Mouse (Mus musculus) embryonic facial prominence, embryonic 14.5 days (tissue): ENCODE results near the gene Gemin2. TPM values are rescaled to one million over a fixed set of nuclear protein-coding genes. Genes with fewer than 3 reads are reported as not detected.
A peak's percentile ranks its signal among the peaks of the same experiment; 100 is the strongest.
"Not testable (repeated sequence)": the region's sequence is repeated elsewhere in the genome, so short reads cannot be mapped to it uniquely, and the experiment has no call there.

Experiments used
- ATAC-seq: fragments of 200-750 bp; cut with Nextera tagmentation; 2 replicates; pipeline ENCODE4 v1.8.0; 2017; ENCODE audit warnings: low read depth, moderate number of reproducible peaks, moderate TSS enrichment
- DNase-seq: peaks from one replicate; pipeline ENCODE4 v3.0.0-alpha.2; 2015; ENCODE audit warnings: low spot score
- H3K27ac ChIP-seq: fragments of 300-500 bp; sonication (generic); replicated peaks from 2 replicates; pipeline ENCODE4 v1.5.1; 2014; ENCODE audit warnings: low read depth, mild to moderate bottlenecking, low read length, moderate library complexity
- H3K27me3 ChIP-seq: fragments of 300-500 bp; sonication (generic); replicated peaks from 2 replicates; pipeline ENCODE4 v1.6.1; 2014; ENCODE audit warnings: low read length; ENCODE audit not compliant: control insufficient read depth, insufficient read depth
- H3K36me3 ChIP-seq: fragments of 300-500 bp; sonication (generic); 2 replicates; pipeline ENCODE4 v1.6.1; 2014; ENCODE audit warnings: low read length, mixed read lengths; ENCODE audit not compliant: control insufficient read depth, insufficient read depth
- H3K4me1 ChIP-seq: fragments of 300-500 bp; sonication (generic); 2 replicates; pipeline ENCODE4 v1.6.1; 2014; ENCODE audit warnings: antibody characterized with exemption, low read length; ENCODE audit not compliant: control insufficient read depth, insufficient read depth
- H3K4me2 ChIP-seq: fragments of 300-500 bp; sonication (generic); 2 replicates; pipeline ENCODE4 v1.6.1; 2014; ENCODE audit warnings: low read depth, mild to moderate bottlenecking, low read length, moderate library complexity, mixed read lengths
- H3K4me3 ChIP-seq: fragments of 300-500 bp; sonication (generic); 2 replicates; pipeline ENCODE4 v1.5.1; 2014; ENCODE audit warnings: low read depth, mild to moderate bottlenecking, low read length
- H3K9ac ChIP-seq: fragments of 300-500 bp; sonication (generic); 2 replicates; pipeline ENCODE4 v1.6.1; 2014; ENCODE audit warnings: low read depth, mild to moderate bottlenecking, low read length, moderate library complexity, mixed read lengths
- H3K9me3 ChIP-seq: fragments of 300-500 bp; sonication (generic); 2 replicates; pipeline ENCODE4 v1.6.1; 2016; ENCODE audit warnings: low read length; ENCODE audit not compliant: control insufficient read depth
- WGBS: fragments of 180-500 bp; shearing (Covaris S2); extraction: QIAGEN DNeasy Blood & Tissue Kit; methylation state at CpG from one replicate; pipeline ENCODE4 v1.1.7; 2014; 5-methylcytosine and 5-hydroxymethylcytosine counted together
- polyA plus RNA-seq: library from polyadenylated mRNA; unstranded; fragments of >200 nt; fragmentation: Nextera tagmentation; extraction: Ambion mirVana; gene quantifications from 2 replicates; pipeline ENCODE4 v1.2.1, GENCODE M21; 2014

Gene Gemin2
- 13.3 and 16.3 TPM in 2 replicates for polyA plus RNA-seq

DNA sequence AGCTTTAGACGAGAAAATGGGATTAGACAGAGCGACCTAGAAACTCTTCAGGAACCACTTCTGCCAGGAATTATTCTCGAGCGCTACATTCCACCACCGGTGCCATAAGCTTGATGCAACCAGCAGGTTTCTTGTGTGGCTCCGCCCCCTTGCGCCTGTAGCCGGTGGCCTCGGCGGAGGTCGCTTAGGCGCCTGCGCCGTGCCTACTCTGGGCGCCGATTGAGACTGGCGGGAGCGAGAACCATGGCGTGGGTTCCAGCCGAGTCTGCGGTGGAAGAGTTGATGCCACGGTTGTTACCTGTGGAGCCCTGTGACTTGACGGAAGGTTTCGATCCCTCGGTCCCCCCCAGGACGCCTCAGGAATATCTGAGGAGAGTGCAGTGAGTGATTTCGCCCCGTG lies at the start of gene Gemin2:
Gemin2 (plus strand) TSS at position 160 of the 400 bp plus-strand sequence.
- ATAC-seq, result peak; percentile 81
- H3K36me3 ChIP-seq, result peaks cover 15% of the 10 kb centered on the region
- peak within 1 kb of the TSS; percentile 82 for H3K27ac ChIP-seq
- H3K9ac ChIP-seq, result peak within 1 kb of the TSS; percentile 61
- H3K4me3 ChIP-seq, result peak within 1 kb of the TSS; percentile 70
- peaks cover 22% of the 10 kb centered on the region for H3K4me1 ChIP-seq
- WGBS, result under 1% methylated on average over 27 of the region's 28 CpGs
- no peaks in the 10 kb centered on the region for H3K27me3 ChIP-seq
- no peaks in the 10 kb centered on the region for H3K9me3 ChIP-seq
- DNase-seq, result peak; percentile 97
- H3K4me2 ChIP-seq, result peak within 1 kb of the TSS; percentile 72

DNA sequence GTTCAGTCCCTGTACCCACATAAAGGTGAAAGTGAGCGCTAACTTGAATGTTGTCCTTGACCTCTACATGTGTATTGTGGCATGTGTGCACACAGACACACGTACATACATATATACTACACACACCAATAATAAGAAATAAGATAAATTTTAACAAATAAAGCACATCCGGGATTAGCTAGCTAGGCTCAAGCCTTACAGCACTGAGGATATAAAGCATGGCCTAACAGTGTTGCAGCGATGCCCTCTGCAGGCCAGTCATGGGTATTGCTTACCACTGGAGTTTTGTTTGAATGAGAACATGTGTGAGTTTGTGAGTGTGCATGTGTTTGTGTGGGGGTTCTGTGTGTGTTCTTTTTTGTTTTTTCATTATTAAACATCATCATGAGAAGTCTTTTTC lies 48.6 kb upstream of the Gemin2 start:
- ATAC-seq, result no peak
- DNase-seq, result no peak

DNA sequence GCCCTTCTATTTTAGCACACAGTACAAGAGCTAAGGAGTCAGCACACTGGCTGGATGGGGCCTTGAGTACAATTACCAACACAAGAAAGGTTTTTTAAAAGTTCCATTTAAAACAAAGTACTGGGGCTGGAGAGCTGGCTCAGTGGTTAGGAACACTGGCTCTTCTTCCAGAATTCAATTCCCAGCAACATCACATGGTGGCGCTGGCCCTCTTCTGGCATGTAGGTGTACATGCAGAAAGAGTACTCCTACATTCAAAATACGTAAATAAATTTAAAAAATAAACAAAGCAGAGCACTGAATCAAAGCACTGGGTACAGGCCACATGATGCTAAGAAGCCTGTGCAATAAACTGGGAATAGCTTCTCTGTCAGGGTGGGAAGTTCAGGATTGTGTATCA lies 36.2 kb upstream of the Gemin2 start:
- peaks cover 74% of the 10 kb centered on the region for H3K36me3 ChIP-seq
- no peak overlapping the region for H3K27ac ChIP-seq
- H3K4me2 ChIP-seq, result no peak overlapping the region
- no peaks in the 10 kb centered on the region for H3K4me1 ChIP-seq
- 80% methylated on average over 2 of the region's 2 CpGs for WGBS
- DNase-seq (no peak), ATAC-seq (no peak)
- H3K27me3 ChIP-seq, result no peaks in the 10 kb centered on the region
- H3K4me3 ChIP-seq, result no peak overlapping the region
- H3K9me3 ChIP-seq, result no peaks in the 10 kb centered on the region
- H3K9ac ChIP-seq, result no peak overlapping the region

More for the DNA sequence above, 48.6 kb upstream of the Gemin2 start:
- no peak overlapping the region for H3K9ac ChIP-seq
- H3K27me3 ChIP-seq, result no peaks in the 10 kb centered on the region
- H3K36me3 ChIP-seq, result peaks cover 79% of the 10 kb centered on the region
- 70% methylated on average over 4 of the region's 4 CpGs for WGBS
- H3K27ac ChIP-seq, result no peak overlapping the region
- H3K4me3 ChIP-seq, result no peak overlapping the region
- H3K4me1 ChIP-seq, result no peaks in the 10 kb centered on the region
- H3K9me3 ChIP-seq, result no peaks in the 10 kb centered on the region
- H3K4me2 ChIP-seq, result no peak overlapping the region

DNA sequence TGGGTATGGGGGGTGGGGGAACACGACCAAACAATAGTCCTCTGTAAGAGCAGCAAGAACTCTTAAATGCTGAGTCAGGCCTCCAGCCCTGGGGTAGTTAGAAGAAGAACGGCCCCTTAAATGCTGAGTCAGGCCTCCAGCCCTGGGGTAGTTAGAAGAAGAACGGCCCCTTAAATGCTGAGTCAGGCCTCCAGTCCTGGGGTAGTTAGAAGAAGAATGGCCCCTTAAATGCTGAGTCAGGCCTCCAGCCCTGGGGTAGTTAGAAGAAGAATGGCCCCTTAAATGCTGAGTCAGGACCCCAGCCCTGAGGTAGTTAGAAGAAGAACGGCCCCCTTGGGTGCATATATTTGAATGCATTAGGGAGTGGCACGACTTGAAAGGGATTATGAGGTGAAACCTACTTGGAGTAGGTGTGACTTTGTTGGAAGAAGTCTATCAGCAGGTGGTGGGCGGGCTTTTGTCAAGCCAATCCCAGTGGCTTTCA lies 32.0 kb upstream of the Gemin2 start:
- H3K27me3 ChIP-seq, H3K27ac ChIP-seq, DNase-seq, H3K9ac ChIP-seq, H3K4me1 ChIP-seq, H3K4me3 ChIP-seq, H3K4me2 ChIP-seq, H3K9me3 ChIP-seq, ATAC-seq: not testable (repeated sequence)
- 69% methylated on average over 5 of the region's 6 CpGs for WGBS
- H3K36me3 ChIP-seq, result peaks cover 85% of the 10 kb centered on the region

DNA sequence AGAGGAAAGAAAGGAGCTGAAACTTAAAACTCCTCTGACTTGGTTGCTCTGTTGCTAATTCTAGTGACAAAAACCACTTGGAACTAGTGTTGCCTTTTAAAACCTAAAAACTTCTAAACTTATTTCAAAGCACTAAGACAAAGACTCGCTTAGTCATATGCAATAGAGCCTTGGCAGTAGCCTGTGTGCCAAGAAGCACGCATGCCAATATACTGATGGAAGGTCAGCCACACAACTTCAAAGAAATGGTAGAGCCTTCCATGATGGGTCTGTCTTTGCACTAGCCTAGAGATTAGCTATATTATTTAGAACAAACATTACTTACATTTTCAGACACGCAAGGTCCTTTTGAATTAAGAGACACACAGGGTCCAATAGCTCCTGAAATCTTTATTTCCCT lies 27.4 kb upstream of the Gemin2 start:
- H3K4me2 ChIP-seq, result no peak overlapping the region
- H3K27me3 ChIP-seq, result no peaks in the 10 kb centered on the region
- no peak overlapping the region for H3K4me3 ChIP-seq
- ATAC-seq (no peak), DNase-seq (no peak)
- WGBS, result 96% methylated on average over 3 of the region's 3 CpGs
- H3K27ac ChIP-seq, result no peak overlapping the region
- peaks cover 87% of the 10 kb centered on the region for H3K36me3 ChIP-seq
- no peaks in the 10 kb centered on the region for H3K4me1 ChIP-seq
- H3K9me3 ChIP-seq, result no peaks in the 10 kb centered on the region
- H3K9ac ChIP-seq, result no peak overlapping the region

DNA sequence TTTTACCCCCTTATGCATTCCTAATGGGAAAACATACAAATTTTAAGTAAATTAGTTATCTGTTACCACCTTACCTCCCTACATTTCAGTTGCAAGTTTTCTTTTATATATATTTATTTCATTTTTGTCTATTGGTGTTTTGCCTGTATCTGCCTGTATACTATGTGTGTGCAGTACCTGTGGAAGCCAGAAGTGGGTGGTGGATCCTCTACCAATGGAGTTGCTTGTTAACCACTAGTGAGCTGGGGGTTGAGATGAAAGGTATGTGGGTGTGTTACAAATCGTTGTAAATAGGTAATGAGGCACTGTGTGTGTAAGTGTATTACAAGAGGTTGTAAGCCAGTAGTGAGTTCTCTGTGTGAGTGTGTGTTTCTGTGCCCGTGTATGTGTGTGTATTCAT lies 2.7 kb upstream of the Gemin2 start:
- Histone ChIP-seq H3K9ac (peak overlapping the region; percentile 91), H3K27ac (no peak overlapping the region), H3K36me3 (peaks cover 24% of the 10 kb centered on the region), H3K9me3 (no peaks in the 10 kb centered on the region), H3K4me2 (peak overlapping the region; percentile 78), H3K27me3 (no peaks in the 10 kb centered on the region), H3K4me1 (peaks cover 27% of the 10 kb centered on the region), H3K4me3 (peak overlapping the region; percentile 70)
- no peak for ATAC-seq
- DNase-seq, result peak; percentile 12
- 71% methylated on average over 2 of the region's 2 CpGs for WGBS

DNA sequence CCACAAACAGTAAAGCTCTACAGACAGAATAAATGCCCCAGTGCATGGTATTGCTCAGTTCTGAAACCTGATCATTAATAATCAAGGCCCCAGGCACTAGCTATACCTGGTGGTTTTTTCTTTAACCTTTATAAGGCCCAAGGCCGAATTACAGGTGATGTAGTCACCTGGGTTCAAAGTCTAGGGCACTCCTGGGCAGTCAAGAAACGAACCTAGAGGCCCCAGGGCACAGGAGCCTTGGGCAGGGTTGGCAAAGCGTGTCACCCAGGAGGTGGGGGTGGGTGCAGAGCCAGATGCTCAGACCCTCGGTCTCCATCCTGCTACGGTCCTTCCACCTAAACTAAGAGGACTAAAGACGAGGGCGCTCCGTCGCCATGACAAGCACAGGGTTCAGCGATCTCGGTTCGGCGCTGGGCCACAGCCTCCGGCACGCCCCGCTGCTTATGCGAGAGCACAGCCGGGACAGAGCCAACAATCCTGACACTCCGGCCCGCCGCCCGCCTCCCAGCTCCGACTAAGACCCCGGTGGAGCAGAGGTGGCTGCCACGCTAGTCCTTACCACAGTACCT lies 1.8 kb upstream of the Gemin2 start:
- H3K4me3 ChIP-seq, result peak overlapping the region; percentile 70
- ATAC-seq (no peak; the same call in 1 of the 2 replicates), DNase-seq (no peak)
- peak overlapping the region; percentile 78 for H3K4me2 ChIP-seq
- under 1% methylated on average over 9 of the region's 25 CpGs for WGBS
- H3K9me3 ChIP-seq, result no peaks in the 10 kb centered on the region
- H3K4me1 ChIP-seq, result peaks cover 27% of the 10 kb centered on the region
- peak overlapping the region; percentile 92 for H3K27ac ChIP-seq
- H3K27me3 ChIP-seq, result no peaks in the 10 kb centered on the region
- peak overlapping the region; percentile 91 for H3K9ac ChIP-seq
- peaks cover 16% of the 10 kb centered on the region for H3K36me3 ChIP-seq

DNA sequence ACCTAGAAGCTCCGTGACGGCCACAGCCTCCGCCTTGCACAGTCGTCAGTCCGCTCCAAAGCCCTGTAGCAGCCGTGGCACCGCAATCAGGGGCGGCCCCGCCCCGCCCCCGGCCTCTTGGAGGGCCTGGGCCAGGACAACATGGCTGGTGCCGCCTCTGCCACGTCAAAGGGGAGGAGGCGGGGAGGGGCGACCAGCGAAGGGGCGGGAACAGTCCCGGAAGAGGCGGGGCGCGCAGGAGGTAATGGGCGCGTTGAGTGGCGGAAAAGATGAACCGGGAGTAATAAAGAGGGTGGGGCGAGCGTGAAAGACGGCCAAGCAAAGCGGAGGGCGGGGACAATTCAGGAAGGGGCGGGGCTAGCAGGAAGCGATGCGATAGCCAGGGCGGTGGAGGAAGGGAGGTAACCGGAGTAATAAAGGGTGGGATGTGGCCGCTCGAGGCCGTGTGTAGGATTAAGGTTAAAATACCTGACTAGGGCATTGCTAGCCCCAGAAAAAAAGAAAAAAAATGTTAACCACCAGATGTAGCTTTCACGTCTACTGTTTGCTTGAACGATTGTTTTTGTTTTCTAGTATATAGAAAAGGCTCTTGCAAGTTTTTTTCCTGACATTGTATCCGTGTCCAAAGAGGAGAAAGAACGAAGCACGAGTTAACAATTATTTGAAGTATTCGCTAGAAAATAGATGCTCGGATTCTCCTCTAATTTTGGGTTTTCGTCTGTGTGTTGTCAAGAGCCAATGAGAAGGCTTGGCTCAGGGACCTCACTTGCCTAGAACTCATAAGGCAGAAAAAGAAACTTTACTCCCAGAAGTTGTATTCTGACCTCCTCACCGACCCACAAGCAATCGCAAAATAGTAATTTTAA lies 1.1 kb upstream of the Gemin2 start, which contains the start of gene Sec23a:
Sec23a (minus strand) TSS at position 174 of the 866 bp plus-strand sequence.
- H3K4me2 ChIP-seq, result peak within 1 kb of the TSS; percentile 78
- H3K4me3 ChIP-seq, result peak within 1 kb of the TSS; percentile 70
- H3K27ac ChIP-seq, result peak within 1 kb of the TSS; percentile 92
- DNase-seq (peak; percentile 98), ATAC-seq (peak; percentile 96)
- 2% methylated on average over 45 of the region's 48 CpGs for WGBS
- no peaks in the 10 kb centered on the region for H3K27me3 ChIP-seq
- H3K9me3 ChIP-seq, result no peaks in the 10 kb centered on the region
- peak within 1 kb of the TSS; percentile 91 for H3K9ac ChIP-seq
- H3K4me1 ChIP-seq, result peaks cover 27% of the 10 kb centered on the region
- peaks cover 8% of the 10 kb centered on the region for H3K36me3 ChIP-seq
